Mouse (Mus musculus) neutrophil, adult 5-6 weeks (primary cell): ENCODE results near the gene Acap2. TPM values are rescaled to one million over a fixed set of nuclear protein-coding genes. Genes with fewer than 3 reads are reported as not detected.

ENCODE experiments used
- ATAC-seq: fragments of 151-379, 151-347 bp; 2 replicates; pipeline ENCODE4 v1.8.0; 2017; ENCODE audit warnings: mild to moderate bottlenecking, moderate TSS enrichment; ENCODE audit not compliant: insufficient number of reproducible peaks, poor library complexity, low FRiP score, severe bottlenecking; ENCODE audit errors: extremely low read depth
- total RNA-seq: library from RNA; stranded (forward); fragments of 200-1000 nt; gene quantifications from 2 replicates; pipeline ENCODE4 v1.2.3, GENCODE M21; 2017

Gene Acap2
- total RNA-seq, 1 experiment from 2014 or later = 125 TPM

GRCm38 (mm10) chr16:31124991-31125390 is 76.1 kb downstream of the Acap2 start:
- ATAC-seq = no peak

GRCm38 (mm10) chr16:31121612-31122011 is 79.4 kb downstream of the Acap2 start:
- no peak for ATAC-seq

GRCm38 (mm10) chr16:31113596-31113995 is 87.4 kb downstream of the Acap2 start:
- ATAC-seq = no peak

GRCm38 (mm10) chr16:31101352-31101751 is 99.7 kb downstream of the Acap2 start:
- ATAC-seq = no peak

GRCm38 (mm10) chr16:31099906-31100305 is 101.1 kb downstream of the Acap2 start:
- ATAC-seq = no peak

GRCm38 (mm10) chr16:31094036-31094435 is 107.0 kb downstream of the Acap2 start:
- no peak for ATAC-seq

GRCm38 (mm10) chr16:31093186-31093585 is 107.9 kb downstream of the Acap2 start:
- ATAC-seq = no peak

GRCm38 (mm10) chr16:31081891-31082290 is 119.2 kb downstream of the Acap2 start:
- ATAC-seq = no peak

- peak; percentile 90 for ATAC-seq
Observed at GRCm38 (mm10) chr16:31081125-31081664, 119.8 kb downstream of the Acap2 start, which contains the start of gene Xxylt1. Xxylt1 (minus strand) TSS chr16:31081432.

- no peak for ATAC-seq
Observed at GRCm38 (mm10) chr16:31080573-31081051, 120.4 kb downstream of the Acap2 start.

- no peak for ATAC-seq
Observed at GRCm38 (mm10) chr16:31077396-31077795, 123.6 kb downstream of the Acap2 start.

GRCm38 (mm10) chr16:31076436-31076835 is 124.6 kb downstream of the Acap2 start:
- ATAC-seq = no peak

GRCm38 (mm10) chr16:31074324-31074908 is 126.6 kb downstream of the Acap2 start:
- ATAC-seq = no peak

- ATAC-seq = no peak
Observed at GRCm38 (mm10) chr16:31071731-31072130, 129.3 kb downstream of the Acap2 start.

- ATAC-seq = peak; percentile 71
Observed at GRCm38 (mm10) chr16:31070358-31071133, 130.5 kb downstream of the Acap2 start.

- ATAC-seq = no peak
Observed at GRCm38 (mm10) chr16:31069211-31070166, 131.6 kb downstream of the Acap2 start.

GRCm38 (mm10) chr16:31068280-31068679 is 132.8 kb downstream of the Acap2 start:
- ATAC-seq = no peak

GRCm38 (mm10) chr16:31066344-31067098 is 134.5 kb downstream of the Acap2 start:
- peak; percentile 66 for ATAC-seq
